Mouse (Mus musculus) myocyte (in vitro differentiated cells): ENCODE results near the gene Ffar2.

Source experiments
- CEBPB ChIP-seq: IDR thresholded peaks from 2 replicates; pipeline ENCODE4 v1.6.1; 2011; ENCODE audit warnings: mild to moderate bottlenecking, moderate library complexity; ENCODE audit not compliant: poor library complexity, insufficient read depth, severe bottlenecking
- POLR2A ChIP-seq: IDR thresholded peaks from one replicate; pipeline ENCODE4 v1.6.1; 2011; ENCODE audit warnings: low read depth, mild to moderate bottlenecking, control low read depth, moderate library complexity; ENCODE audit not compliant: insufficient read length

GRCm38 (mm10) chr7:30841379-30841778, 17.8 kb upstream of the Ffar2 start:
- TF ChIP-seq POLR2A (no peak), CEBPB (no peak)
